Mouse (Mus musculus) lung, adult 2 months (tissue): ENCODE results near the gene Ccdc61. TPM values are rescaled to one million over a fixed set of nuclear protein-coding genes. Genes with fewer than 3 reads are reported as not detected.

ENCODE experiments used
- DNase-seq: peaks from one replicate; pipeline ENCODE4 v3.0.0; 2022
- H3K4me1 ChIP-seq: fragments of 200-500 bp; 2 replicates; pipeline ENCODE4 v1.6.1; 2011; ENCODE audit warnings: low read length; ENCODE audit not compliant: control insufficient read depth, insufficient read depth
- H3K4me3 ChIP-seq: fragments of 200-500 bp; replicated peaks from 2 replicates; pipeline ENCODE3; 2011; ENCODE audit warnings: low read depth, mild to moderate bottlenecking, control low read depth, low read length; ENCODE audit errors: extremely low read depth
- CTCF ChIP-seq: fragments of 200-500 bp; IDR thresholded peaks from 2 replicates; pipeline ENCODE4 v1.5.1; 2011; ENCODE audit warnings: mild to moderate bottlenecking, low read length, control low read depth; ENCODE audit not compliant: insufficient read depth
- POLR2A ChIP-seq: fragments of 200-500 bp; IDR thresholded peaks from 2 replicates; pipeline ENCODE4 v1.6.1; 2011; ENCODE audit warnings: low read depth, mild to moderate bottlenecking, control low read depth, low read length, borderline replicate concordance; ENCODE audit errors: extremely low read depth
- WGBS: fragments of 180-500 bp; shearing (Covaris S2); methylation state at CpG from one replicate; pipeline ENCODE4 v1.1.7; 2018; 5-methylcytosine and 5-hydroxymethylcytosine counted together
- polyA plus RNA-seq: library from polyadenylated mRNA; depleted of rRNA; stranded (reverse); fragments of >200 nt; gene quantifications from 2 replicates; pipeline ENCODE4 v1.2.3, GENCODE M21; 2012

The Ccdc61 gene
- polyA plus RNA-seq, 1 experiment = 26.9 TPM

DNA sequence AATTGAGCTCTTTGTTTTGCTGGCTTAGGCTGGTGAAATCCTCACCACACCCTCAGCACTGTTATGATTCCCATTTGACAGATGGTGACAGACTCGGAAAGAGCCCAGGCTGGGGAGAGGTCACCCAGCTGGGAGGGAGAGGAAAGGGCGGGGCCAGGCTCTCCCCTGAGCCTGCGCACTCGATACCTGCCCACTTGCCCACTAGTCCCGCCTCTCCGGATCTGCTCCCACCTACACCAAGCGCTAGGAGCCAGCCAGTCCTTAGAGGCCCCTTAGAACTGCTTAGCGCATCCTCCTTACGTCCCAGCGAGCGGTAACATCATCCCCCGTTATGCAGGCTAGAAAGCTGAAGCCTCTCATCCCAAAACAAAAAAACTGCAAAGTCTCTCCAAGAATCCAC, 10.9 kb upstream of the Ccdc61 start:
- H3K4me3 ChIP-seq = no peak overlapping the region
- 2% methylated on average over 12 of the region's 12 CpGs for WGBS

DNA sequence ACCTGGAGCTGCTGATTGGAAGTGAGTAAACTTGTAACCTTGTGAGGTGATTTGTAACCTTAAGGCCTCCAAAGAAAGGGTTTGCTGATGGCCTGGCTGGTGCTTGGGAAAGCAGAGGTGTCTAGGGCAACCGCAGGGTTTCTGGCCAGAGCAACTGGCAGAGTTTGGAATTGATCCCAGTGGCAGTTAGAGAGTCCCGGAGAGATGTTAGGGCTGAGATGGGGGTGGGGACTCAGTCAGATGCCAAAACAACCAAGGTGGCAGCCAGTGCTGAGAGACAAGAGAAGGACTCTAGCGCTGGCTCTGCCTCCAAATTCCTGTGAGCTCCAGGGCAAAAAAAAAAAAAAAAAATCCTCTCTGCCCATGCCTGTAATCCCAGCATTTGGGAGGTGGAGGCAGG, 7.7 kb upstream of the Ccdc61 start:
- TF ChIP-seq POLR2A (no peak), CTCF (no peak)
- no peaks in the 10 kb centered on the region for H3K4me1 ChIP-seq
- 48% methylated on average over 3 of the region's 3 CpGs for WGBS
- no peak for DNase-seq
- H3K4me3 ChIP-seq = no peak overlapping the region

More for the DNA sequence above, 10.9 kb upstream of the Ccdc61 start:
- TF ChIP-seq POLR2A = no peak
- peak; percentile 62 for DNase-seq
- no peaks in the 10 kb centered on the region for H3K4me1 ChIP-seq

DNA sequence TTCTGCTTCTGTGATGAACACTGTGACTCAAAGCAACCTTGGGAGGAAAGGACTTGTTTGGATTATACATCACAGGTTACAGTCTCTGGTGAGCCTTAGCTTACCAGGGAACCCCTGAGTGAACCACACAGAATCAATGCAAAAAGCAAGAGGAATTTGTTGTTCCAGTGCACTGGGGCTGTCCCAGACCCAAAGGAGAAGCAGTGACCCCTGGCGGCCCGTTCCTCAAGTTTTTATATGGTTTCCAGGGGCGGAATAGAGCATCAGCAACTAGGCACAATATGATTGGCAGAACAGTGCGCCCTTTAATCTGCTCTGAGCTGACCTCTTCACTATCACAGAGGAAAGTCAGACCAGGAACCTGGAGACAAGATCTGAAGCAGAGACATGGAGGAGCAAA, 6.0 kb upstream of the Ccdc61 start:
- Histone ChIP-seq H3K4me1 (no peaks in the 10 kb centered on the region), H3K4me3 (no peak overlapping the region)
- no peak for DNase-seq
- TF ChIP-seq CTCF = no peak
- no peak for TF ChIP-seq POLR2A
- 74% methylated on average over 4 of the region's 4 CpGs for WGBS

- TF ChIP-seq POLR2A (no peak), CTCF (no peak)
- DNase-seq = no peak
- 1% methylated on average over 17 of the region's 17 CpGs for WGBS
- Histone ChIP-seq H3K4me3 (peak overlapping the region; percentile 86), H3K4me1 (peaks cover 4% of the 10 kb centered on the region)
These were observed 418 bp downstream of the Ccdc61 start for GRCm38 (mm10) chr7:18909797-18910196.

GRCm38 (mm10) chr7:18904971-18905370, 5.2 kb downstream of the Ccdc61 start:
- TF ChIP-seq CTCF (no peak), POLR2A (no peak)
- WGBS = 78% methylated on average over 3 of the region's 3 CpGs
- no peak for DNase-seq
- Histone ChIP-seq H3K4me3 (no peak overlapping the region), H3K4me1 (no peaks in the 10 kb centered on the region; the same call in 1 of the 2 replicates)

DNA sequence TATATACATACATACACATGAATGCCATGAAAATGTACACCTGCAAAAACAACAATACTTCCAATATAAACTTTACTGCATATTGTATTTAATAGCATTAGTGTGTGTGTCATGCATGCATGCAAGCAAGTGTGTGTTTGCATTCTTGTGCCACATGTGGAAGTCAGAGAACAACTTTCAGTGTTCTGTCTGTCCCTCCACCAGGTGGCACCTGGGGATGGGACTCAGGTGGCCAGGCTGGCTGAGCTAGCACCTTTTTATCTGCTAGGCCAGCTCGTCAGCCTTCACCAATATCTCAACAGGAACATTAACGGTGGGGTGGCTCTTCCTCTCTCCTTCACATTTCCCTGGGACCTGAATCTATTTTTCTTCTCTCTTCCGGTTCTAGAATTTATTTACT, 7.7 kb downstream of the Ccdc61 start:
- Histone ChIP-seq H3K4me1 (no peaks in the 10 kb centered on the region), H3K4me3 (no peak overlapping the region)
- DNase-seq = no peak
- WGBS = 63% methylated on average over 3 of the region's 3 CpGs
- TF ChIP-seq CTCF = peak; percentile 19; the same call in 1 of the 2 replicates
- TF ChIP-seq POLR2A = no peak

DNA sequence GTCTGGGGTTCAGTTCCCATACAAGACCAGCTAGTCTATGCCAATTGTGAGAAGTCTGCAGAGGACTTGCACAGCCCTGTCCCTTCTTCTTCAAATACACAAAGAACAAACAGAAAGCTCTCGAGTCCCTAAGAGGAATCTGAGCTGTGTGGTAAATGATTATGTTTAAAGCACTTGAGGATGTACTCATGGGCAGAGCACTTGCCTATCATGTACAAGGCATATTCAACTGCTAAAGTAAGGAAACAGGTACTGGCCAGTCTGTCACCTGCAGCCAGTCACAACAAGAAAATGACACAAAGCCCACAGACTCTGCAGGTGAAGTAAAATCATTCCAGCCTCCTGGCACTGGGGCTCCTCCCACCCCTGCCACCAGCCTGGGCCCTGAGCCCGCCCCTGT, 9.7 kb downstream of the Ccdc61 start:
- WGBS = 78% methylated on average over 2 of the region's 2 CpGs
- no peak for DNase-seq

DNA sequence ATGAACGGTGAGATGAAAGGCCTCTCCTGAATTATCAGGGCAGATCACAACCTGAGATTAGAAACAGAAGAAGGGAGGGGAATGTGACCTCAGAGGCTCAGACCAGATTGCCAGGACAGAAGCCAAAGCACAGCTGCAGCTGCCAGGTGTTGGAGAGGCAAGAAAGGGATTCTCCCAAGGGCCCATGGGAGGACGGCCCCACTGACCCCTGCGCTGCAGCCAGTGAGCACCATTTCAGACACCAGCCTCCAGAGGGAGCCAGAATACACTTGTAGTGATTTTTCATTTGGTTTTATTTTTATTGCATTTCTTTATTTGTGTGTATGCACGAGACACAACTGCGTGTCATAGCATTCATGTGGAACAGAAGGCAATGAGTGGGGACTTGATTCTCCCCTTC, 13.7 kb downstream of the Ccdc61 start:
- no peak for DNase-seq
- 0 out of 2 replicates have a peak, but pooled peaks cover 4% of the 10 kb centered on the region for H3K4me1 ChIP-seq
- H3K4me3 ChIP-seq = no peak overlapping the region
- WGBS = 32% methylated on average over 5 of the region's 5 CpGs
- TF ChIP-seq CTCF (peak; percentile 48; the same call in 1 of the 2 replicates), POLR2A (no peak)

More for the DNA sequence above, 9.7 kb downstream of the Ccdc61 start:
- no peaks in the 10 kb centered on the region for H3K4me1 ChIP-seq
- TF ChIP-seq POLR2A = no peak
- TF ChIP-seq CTCF = no peak
- no peak overlapping the region for H3K4me3 ChIP-seq

DNA sequence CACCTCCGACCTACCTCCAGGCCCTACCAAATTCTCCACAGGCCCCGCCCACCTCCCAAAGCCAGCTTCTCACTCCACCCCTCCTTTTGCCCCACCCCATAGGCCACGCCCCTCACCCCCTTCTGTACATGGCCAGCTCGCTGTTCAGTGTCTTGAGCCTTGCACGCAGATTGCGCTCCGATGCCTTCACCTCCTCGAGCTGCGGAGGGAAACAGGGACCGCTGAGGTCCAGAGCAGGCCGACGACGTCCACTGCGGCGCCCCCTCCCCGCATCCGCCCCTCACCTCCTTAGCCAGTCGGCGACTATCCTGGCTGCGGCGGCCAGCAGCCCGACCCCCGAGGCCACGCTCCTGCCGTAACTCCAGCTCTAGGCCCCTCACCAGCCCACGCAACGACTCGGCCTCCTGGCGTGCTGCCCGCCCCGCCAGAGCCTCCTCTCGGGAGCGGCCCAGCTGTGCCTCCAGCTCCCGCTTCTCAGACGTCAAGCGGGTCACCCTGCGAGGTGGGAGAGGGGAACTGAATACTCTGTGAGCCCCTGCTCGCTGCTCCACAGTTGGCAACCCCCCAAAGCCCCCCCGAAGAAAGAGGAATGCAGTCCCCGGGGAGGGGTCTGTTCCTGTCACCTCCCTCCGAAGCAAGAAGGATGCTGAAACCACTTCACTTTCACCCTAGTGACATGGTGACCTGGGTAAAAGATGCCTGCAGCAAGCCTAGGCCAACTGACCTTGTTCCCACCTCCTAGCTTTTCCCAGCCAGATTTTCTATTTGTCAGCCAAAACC, 16.4 kb downstream of the Ccdc61 start:
- Histone ChIP-seq H3K4me3 (peak overlapping the region; percentile 34), H3K4me1 (0 out of 2 replicates have a peak, but pooled peaks cover 4% of the 10 kb centered on the region)
- TF ChIP-seq POLR2A = no peak
- TF ChIP-seq CTCF = no peak
- DNase-seq = peak; percentile 60
- 11% methylated on average over 41 of the region's 41 CpGs for WGBS

GRCm38 (mm10) chr7:18893009-18893408, 17.2 kb downstream of the Ccdc61 start:
- 0 out of 2 replicates have a peak, but pooled peaks cover 4% of the 10 kb centered on the region for H3K4me1 ChIP-seq
- TF ChIP-seq POLR2A (no peak), CTCF (no peak)
- 49% methylated on average over 27 of the region's 27 CpGs for WGBS
- H3K4me3 ChIP-seq = no peak overlapping the region
- DNase-seq = no peak
